Mouse (Mus musculus) bone marrow, adult 2 months (tissue): Measurements from ENCODE around the gene Pla2g16.

Source experiments
- CTCF ChIP-seq: fragments of 200-500 bp; IDR thresholded peaks from 2 replicates; pipeline ENCODE4 v1.5.1; 2011; ENCODE audit warnings: low read length, control low read depth; ENCODE audit not compliant: control insufficient read depth, insufficient read depth
- POLR2A ChIP-seq: fragments of 200-500 bp; IDR thresholded peaks from 2 replicates; pipeline ENCODE4 v1.6.1; 2011; ENCODE audit warnings: low read depth, mild to moderate bottlenecking, control low read depth, low read length, borderline replicate concordance; ENCODE audit not compliant: control insufficient read depth

DNA sequence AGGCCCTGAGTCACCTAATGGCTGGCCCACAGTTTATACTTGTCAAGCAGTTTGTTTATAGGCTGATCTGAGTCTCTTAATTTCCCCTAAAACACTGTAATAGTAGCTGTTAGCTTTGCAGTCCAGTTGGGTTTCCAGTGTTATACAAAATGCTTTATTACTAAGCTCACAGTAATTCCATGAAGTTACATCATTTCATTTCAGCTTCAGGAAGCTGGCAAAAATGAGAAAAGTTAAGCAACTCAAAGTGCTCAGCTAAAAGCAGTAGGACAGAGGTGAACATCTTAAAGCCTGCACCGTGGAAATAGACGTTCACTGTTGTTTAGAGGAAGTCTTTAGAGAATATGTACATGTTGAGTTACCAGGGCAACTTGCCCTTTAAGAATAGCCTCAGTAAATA is 34.4 kb upstream of the Pla2g16 start:
- TF ChIP-seq CTCF = no peak
- TF ChIP-seq POLR2A = no peak
